Mouse (Mus musculus) embryonic fibroblast, embryonic 13.5 days (primary cell): ENCODE data around the gene Mras. TPM values are rescaled to one million over a fixed set of nuclear protein-coding genes. Genes with fewer than 3 reads are reported as not detected.
A peak's percentile ranks its signal among the peaks of the same experiment; 100 is the strongest.

Experiments used
- H3K27ac ChIP-seq: 2 replicates; pipeline ENCODE4 v1.5.1; 2012; ENCODE audit warnings: low read length, control low read depth, inconsistent platforms; ENCODE audit not compliant: insufficient read depth
- H3K4me1 ChIP-seq: 2 replicates; pipeline ENCODE4 v1.6.1; 2011; ENCODE audit warnings: low read length; ENCODE audit not compliant: control insufficient read depth, insufficient read depth
- H3K4me3 ChIP-seq: 2 replicates; pipeline ENCODE4 v1.5.1; 2011; ENCODE audit warnings: mild to moderate bottlenecking, control low read depth, low read length; ENCODE audit not compliant: insufficient read depth
- CTCF ChIP-seq: IDR thresholded peaks from 2 replicates; pipeline ENCODE4 v1.5.1; 2011; ENCODE audit warnings: mild to moderate bottlenecking, control low read depth, low read length, moderate library complexity, borderline replicate concordance; ENCODE audit not compliant: insufficient read depth
- POLR2A ChIP-seq: IDR thresholded peaks from 2 replicates; pipeline ENCODE4 v1.6.1; 2011; ENCODE audit warnings: low read depth, mild to moderate bottlenecking, control low read depth, low read length, moderate library complexity
- polyA plus RNA-seq: library from polyadenylated mRNA; stranded (reverse); fragments of >200 nt; gene quantifications from 2 replicates; pipeline ENCODE4 v1.2.4, GENCODE M21; 2011; ENCODE audit warnings: low read depth; ENCODE audit not compliant: missing spikeins, insufficient read length

Mras gene
- polyA plus RNA-seq, 1 experiment = 35.3 TPM

GRCm38 (mm10) chr9:99379194-99379593 is 58.0 kb downstream of the Mras start:
- Histone ChIP-seq H3K4me3 (no peak overlapping the region), H3K27ac (no peak overlapping the region), H3K4me1 (peaks cover 9% of the 10 kb centered on the region)
- TF ChIP-seq CTCF (no peak), POLR2A (no peak)

GRCm38 (mm10) chr9:99376591-99377418 is 60.4 kb downstream of the Mras start:
- TF ChIP-seq CTCF = peak; percentile 68
- TF ChIP-seq POLR2A = no peak
- Histone ChIP-seq H3K4me3 (no peak overlapping the region), H3K4me1 (peaks cover 9% of the 10 kb centered on the region), H3K27ac (no peak overlapping the region)

GRCm38 (mm10) chr9:99368431-99368830 is 68.8 kb downstream of the Mras start:
- Histone ChIP-seq H3K4me1 (peaks cover 6% of the 10 kb centered on the region; the same call in 1 of the 2 replicates), H3K27ac (no peak overlapping the region), H3K4me3 (no peak overlapping the region)
- TF ChIP-seq POLR2A (no peak), CTCF (no peak)

GRCm38 (mm10) chr9:99365906-99366305 is 71.3 kb downstream of the Mras start:
- no peak overlapping the region for H3K4me3 ChIP-seq
- TF ChIP-seq CTCF (no peak), POLR2A (no peak)
- no peak overlapping the region for H3K27ac ChIP-seq
- peaks cover 8% of the 10 kb centered on the region; the same call in 1 of the 2 replicates for H3K4me1 ChIP-seq

- H3K4me1 ChIP-seq = peaks cover 8% of the 10 kb centered on the region; the same call in 1 of the 2 replicates
- no peak overlapping the region for H3K4me3 ChIP-seq
- no peak overlapping the region for H3K27ac ChIP-seq
- TF ChIP-seq POLR2A = no peak
- TF ChIP-seq CTCF = no peak
These were observed 74.1 kb downstream of the Mras start for GRCm38 (mm10) chr9:99363076-99363475.

GRCm38 (mm10) chr9:99361946-99362345 is 75.2 kb downstream of the Mras start:
- Histone ChIP-seq H3K27ac (no peak overlapping the region), H3K4me3 (no peak overlapping the region), H3K4me1 (peaks cover 8% of the 10 kb centered on the region; the same call in 1 of the 2 replicates)
- TF ChIP-seq CTCF = no peak

GRCm38 (mm10) chr9:99359012-99359411 is 78.2 kb downstream of the Mras start:
- no peak overlapping the region for H3K4me3 ChIP-seq
- H3K27ac ChIP-seq = no peak overlapping the region
- H3K4me1 ChIP-seq = 0 out of 2 replicates have a peak, but pooled peaks cover 2% of the 10 kb centered on the region
- no peak for TF ChIP-seq CTCF
- no peak for TF ChIP-seq POLR2A

GRCm38 (mm10) chr9:99357921-99358692 is 79.1 kb downstream of the Mras start, which contains the start of gene Esyt3:
Gene Esyt3, minus strand, starts transcription at chr9:99358557.
- H3K4me3 ChIP-seq = peak within 1 kb of the TSS; percentile 22
- H3K27ac ChIP-seq = no peak within 1 kb of the TSS
- H3K4me1 ChIP-seq = 0 out of 2 replicates have a peak, but pooled peaks cover 2% of the 10 kb centered on the region
- TF ChIP-seq POLR2A (no peak), CTCF (no peak)

- TF ChIP-seq POLR2A (no peak), CTCF (no peak)
- no peak overlapping the region for H3K27ac ChIP-seq
- 0 out of 2 replicates have a peak, but pooled peaks cover 2% of the 10 kb centered on the region for H3K4me1 ChIP-seq
- peak overlapping the region; percentile 22 for H3K4me3 ChIP-seq
These were observed 79.6 kb downstream of the Mras start for GRCm38 (mm10) chr9:99357561-99357920.
